Mouse (Mus musculus): ENCODE measurements at regions not wholly inside any gene's neighbourhood (a gene's known extent, or its start where the extent isn't known, plus 50 kb on each side); places are given as distances from the start of the nearest gene placed in this dataset.
A peak's percentile ranks its signal among the peaks of the same experiment; 100 is the strongest.

DNA sequence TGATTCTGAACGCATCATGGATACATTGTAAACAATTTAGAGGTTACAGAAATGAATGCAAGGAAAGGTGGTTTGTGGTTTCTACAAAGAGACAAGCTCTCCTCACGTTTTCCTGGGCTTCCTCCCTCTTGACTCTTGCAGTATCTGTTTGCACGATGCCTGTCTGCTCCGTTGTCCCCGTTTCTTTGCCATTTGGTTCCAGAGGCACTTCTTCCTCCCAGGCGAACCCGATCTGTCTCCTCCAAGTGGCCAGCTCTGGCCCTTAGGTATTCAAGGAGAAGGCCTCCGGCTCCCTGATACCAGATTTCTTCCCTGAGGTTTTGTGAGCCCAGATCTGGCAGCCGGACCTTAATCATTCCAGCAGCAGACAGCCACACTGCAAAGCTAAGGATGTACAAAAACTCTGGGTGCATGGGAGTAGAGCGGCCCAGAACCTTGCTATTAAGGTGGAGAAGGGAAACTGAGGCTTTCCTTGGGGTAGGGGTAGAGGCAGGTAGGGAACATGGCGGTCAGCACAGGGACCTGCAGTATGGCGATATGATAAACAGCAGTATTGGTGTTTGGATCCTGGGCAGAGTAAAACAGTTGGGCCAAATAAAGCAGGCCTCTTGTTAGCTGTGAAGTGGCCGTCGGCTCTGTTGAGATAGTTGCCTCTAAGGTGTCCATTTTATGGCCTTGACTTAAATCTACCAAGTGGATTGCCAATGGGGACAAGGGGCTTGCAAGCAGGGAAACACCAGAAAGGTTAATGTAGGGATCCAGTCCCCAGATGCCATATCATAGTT, 76.0 kb upstream of the Wnt7b start:
- Histone ChIP-seq H3K27me3 (replicated peaks; ENCODE audit: control insufficient read depth, insufficient read depth, low read length) (peaks cover 13% of the 10 kb centered on the region), H3K27ac (ENCODE audit: low read depth, low read length) (no peak overlapping the region), H3K4me3 (ENCODE audit: low read depth, low read length) (no peak overlapping the region), H3K4me2 (replicated peaks; ENCODE audit: low read depth) (peak overlapping the region; percentile 57), H3K36me3 (ENCODE audit: control insufficient read depth, insufficient read depth) (no peaks in the 10 kb centered on the region), H3K9ac (ENCODE audit: low read depth, low read length) (no peak overlapping the region), H3K9me3 (ENCODE audit: control insufficient read depth) (no peaks in the 10 kb centered on the region), H3K4me1 (replicated peaks; ENCODE audit: control insufficient read depth, insufficient read depth, low read length) (no peaks in the 10 kb centered on the region)
- no peak for TF ChIP-seq CTCF (IDR thresholded peaks at IDR 0.05; ENCODE audit: low read depth)
- WGBS = 73% methylated on average over 14 of the region's 14 CpGs
- ATAC-seq = no peak

DNA sequence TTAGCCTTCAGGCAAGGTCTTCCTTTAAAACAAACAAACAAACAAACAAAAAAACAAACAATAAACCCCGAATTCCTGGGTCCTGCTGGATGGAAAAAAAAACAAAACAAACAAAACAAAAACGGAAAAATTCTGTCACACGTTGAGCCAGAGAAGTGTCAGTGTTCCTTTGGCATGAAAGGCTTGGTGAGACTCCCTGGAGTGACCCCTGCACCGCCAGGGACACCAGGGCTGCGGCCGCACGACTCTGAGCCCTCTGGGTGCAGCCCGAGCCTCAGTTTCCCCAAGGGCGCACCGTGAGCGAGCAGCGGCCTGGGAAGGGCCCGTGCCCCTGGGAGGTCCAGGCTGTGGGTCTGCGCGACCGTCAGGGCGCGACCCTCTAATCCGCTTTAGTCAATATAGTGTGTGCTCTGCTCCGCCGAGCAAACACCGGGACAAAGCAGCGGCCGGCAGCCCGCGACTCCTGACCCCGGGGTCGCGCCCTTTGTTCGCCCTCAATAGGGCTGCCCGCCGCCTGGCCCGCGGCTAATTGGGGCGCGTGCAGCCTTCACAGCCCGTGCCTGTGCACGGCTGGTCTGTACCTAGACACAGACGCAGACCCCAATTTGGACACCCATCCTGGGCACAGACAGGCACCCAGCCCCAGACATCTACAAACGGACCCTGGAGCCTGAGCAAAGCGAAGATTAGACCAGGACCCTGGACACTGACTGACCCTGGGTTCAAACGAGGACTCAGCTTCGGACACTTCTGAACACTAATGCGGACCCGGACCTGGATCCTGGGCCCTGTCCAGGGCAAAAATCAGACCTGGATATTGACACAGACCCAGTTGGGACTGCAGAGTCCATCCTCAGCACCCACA, 74.0 kb upstream of the Ppara start:
- H3K4me3 ChIP-seq (ENCODE audit: low read depth, low read length) = no peak overlapping the region
- H3K36me3 ChIP-seq (ENCODE audit: control insufficient read depth, insufficient read depth) = no peaks in the 10 kb centered on the region
- 0 out of 2 replicates have a peak overlapping the region, but pooled peaks have one; percentile 9 for H3K4me2 ChIP-seq (replicated peaks; ENCODE audit: low read depth)
- H3K4me1 ChIP-seq (replicated peaks; ENCODE audit: control insufficient read depth, insufficient read depth, low read length) = no peaks in the 10 kb centered on the region
- TF ChIP-seq CTCF (IDR thresholded peaks at IDR 0.05; ENCODE audit: low read depth) = no peak
- WGBS = 29% methylated on average over 45 of the region's 45 CpGs
- H3K27me3 ChIP-seq (replicated peaks; ENCODE audit: control insufficient read depth, insufficient read depth, low read length) = peaks cover 13% of the 10 kb centered on the region
- H3K9me3 ChIP-seq (ENCODE audit: control insufficient read depth) = no peaks in the 10 kb centered on the region
- no peak overlapping the region for H3K27ac ChIP-seq (ENCODE audit: low read depth, low read length)
- H3K9ac ChIP-seq (ENCODE audit: low read depth, low read length) = no peak overlapping the region
- ATAC-seq = no peak

DNA sequence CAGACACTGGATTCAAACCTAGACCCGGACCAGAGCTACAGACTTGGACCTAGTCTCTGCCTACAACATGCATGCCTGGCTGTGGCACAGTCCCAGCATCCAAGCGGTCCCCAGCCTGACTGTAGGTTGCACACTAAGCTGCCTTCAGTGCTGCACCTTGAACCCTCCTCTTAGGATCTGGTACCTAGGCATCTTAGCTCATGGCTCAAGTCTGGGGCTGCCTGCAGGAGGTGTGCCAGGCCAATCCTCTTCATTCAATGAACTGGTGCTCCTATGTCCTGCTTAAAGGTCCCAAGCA, 73.4 kb upstream of the Ppara start:
- no peaks in the 10 kb centered on the region for H3K36me3 ChIP-seq (ENCODE audit: control insufficient read depth, insufficient read depth)
- no peak for TF ChIP-seq CTCF (IDR thresholded peaks at IDR 0.05; ENCODE audit: low read depth)
- H3K4me1 ChIP-seq (replicated peaks; ENCODE audit: control insufficient read depth, insufficient read depth, low read length) = no peaks in the 10 kb centered on the region
- no peak overlapping the region for H3K4me3 ChIP-seq (ENCODE audit: low read depth, low read length)
- WGBS = 74% methylated on average over 2 of the region's 2 CpGs
- peaks cover 13% of the 10 kb centered on the region for H3K27me3 ChIP-seq (replicated peaks; ENCODE audit: control insufficient read depth, insufficient read depth, low read length)
- no peak for ATAC-seq
- no peak overlapping the region for H3K27ac ChIP-seq (ENCODE audit: low read depth, low read length)
- no peak overlapping the region for H3K9ac ChIP-seq (ENCODE audit: low read depth, low read length)
- no peak overlapping the region for H3K4me2 ChIP-seq (replicated peaks; ENCODE audit: low read depth)
- H3K9me3 ChIP-seq (ENCODE audit: control insufficient read depth) = no peaks in the 10 kb centered on the region

DNA sequence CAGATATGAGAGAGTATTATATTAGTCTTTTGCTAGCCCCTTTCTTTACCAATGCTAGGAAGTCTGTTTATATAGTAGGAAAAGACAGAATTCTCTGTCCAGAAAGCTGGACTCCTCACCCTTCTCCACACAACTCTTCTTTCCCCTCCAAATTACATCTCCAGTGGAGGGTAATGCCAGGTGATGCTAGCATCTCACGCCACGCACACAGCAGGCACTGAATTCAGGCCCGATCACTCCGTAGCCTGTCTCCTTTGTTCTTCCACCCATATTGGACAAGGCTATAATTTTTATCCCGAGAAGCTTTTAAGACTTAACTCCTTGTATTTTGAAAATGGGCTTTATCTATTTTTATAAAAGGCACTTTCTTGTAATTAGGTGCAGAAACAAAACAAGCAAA, 73.0 kb upstream of the Ppara start:
- no peak for TF ChIP-seq CTCF (IDR thresholded peaks at IDR 0.05; ENCODE audit: low read depth)
- Histone ChIP-seq H3K36me3 (ENCODE audit: control insufficient read depth, insufficient read depth) (no peaks in the 10 kb centered on the region), H3K4me1 (replicated peaks; ENCODE audit: control insufficient read depth, insufficient read depth, low read length) (no peaks in the 10 kb centered on the region), H3K9me3 (ENCODE audit: control insufficient read depth) (no peaks in the 10 kb centered on the region), H3K4me3 (ENCODE audit: low read depth, low read length) (no peak overlapping the region), H3K27me3 (replicated peaks; ENCODE audit: control insufficient read depth, insufficient read depth, low read length) (peaks cover 13% of the 10 kb centered on the region), H3K9ac (ENCODE audit: low read depth, low read length) (no peak overlapping the region), H3K4me2 (replicated peaks; ENCODE audit: low read depth) (no peak overlapping the region), H3K27ac (ENCODE audit: low read depth, low read length) (no peak overlapping the region)
- WGBS = 98% methylated on average over 5 of the region's 5 CpGs
- ATAC-seq = no peak

DNA sequence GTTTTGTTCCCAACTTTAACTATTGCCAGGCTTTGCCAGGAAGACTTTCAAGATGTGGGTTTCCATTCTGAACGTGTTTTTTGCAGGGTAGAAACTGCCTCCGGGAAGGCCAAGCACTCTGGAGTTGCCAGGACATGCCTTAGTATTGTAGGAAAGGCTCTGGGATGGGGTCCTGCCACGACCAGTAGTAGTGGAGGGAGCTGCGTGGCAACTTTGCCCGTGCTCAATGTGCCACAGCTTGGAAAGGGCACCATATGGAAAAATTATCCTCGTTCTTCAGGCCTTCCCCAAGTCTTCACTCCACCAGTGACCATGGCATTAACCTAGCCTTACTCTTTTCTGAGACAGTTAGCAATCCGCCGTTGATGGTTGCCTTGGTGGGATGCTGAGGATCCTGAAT, 72.5 kb upstream of the Ppara start:
- Histone ChIP-seq H3K4me2 (replicated peaks; ENCODE audit: low read depth) (no peak overlapping the region), H3K9me3 (ENCODE audit: control insufficient read depth) (no peaks in the 10 kb centered on the region), H3K27ac (ENCODE audit: low read depth, low read length) (no peak overlapping the region), H3K4me3 (ENCODE audit: low read depth, low read length) (no peak overlapping the region), H3K4me1 (replicated peaks; ENCODE audit: control insufficient read depth, insufficient read depth, low read length) (no peaks in the 10 kb centered on the region), H3K9ac (ENCODE audit: low read depth, low read length) (no peak overlapping the region), H3K36me3 (ENCODE audit: control insufficient read depth, insufficient read depth) (no peaks in the 10 kb centered on the region), H3K27me3 (replicated peaks; ENCODE audit: control insufficient read depth, insufficient read depth, low read length) (peaks cover 13% of the 10 kb centered on the region)
- TF ChIP-seq CTCF (IDR thresholded peaks at IDR 0.05; ENCODE audit: low read depth) = no peak
- no peak for ATAC-seq
- 86% methylated on average over 8 of the region's 8 CpGs for WGBS

DNA sequence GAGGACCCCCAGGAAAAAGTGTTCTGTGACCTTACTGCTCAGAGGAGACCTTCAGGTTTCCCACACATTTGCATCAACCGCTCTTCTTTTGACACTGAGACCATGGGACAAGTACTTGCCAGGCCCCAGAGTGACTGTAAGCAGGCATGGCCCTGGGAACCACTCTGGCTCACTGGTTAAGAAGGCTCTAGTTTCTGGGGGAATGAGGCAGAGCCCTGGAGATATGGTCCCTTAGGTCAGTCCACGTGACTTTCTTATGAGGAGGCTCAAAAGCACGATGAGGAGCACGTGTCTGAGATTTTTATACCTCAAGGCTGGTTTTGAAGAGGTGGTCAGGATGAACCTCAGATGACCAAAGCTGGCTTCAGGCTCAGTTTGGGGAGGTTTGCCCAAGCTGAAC, 72.1 kb upstream of the Ppara start:
- H3K4me3 ChIP-seq (ENCODE audit: low read depth, low read length) = no peak overlapping the region
- WGBS = 90% methylated on average over 4 of the region's 4 CpGs
- H3K36me3 ChIP-seq (ENCODE audit: control insufficient read depth, insufficient read depth) = no peaks in the 10 kb centered on the region
- no peaks in the 10 kb centered on the region for H3K9me3 ChIP-seq (ENCODE audit: control insufficient read depth)
- peaks cover 13% of the 10 kb centered on the region for H3K27me3 ChIP-seq (replicated peaks; ENCODE audit: control insufficient read depth, insufficient read depth, low read length)
- H3K4me1 ChIP-seq (replicated peaks; ENCODE audit: control insufficient read depth, insufficient read depth, low read length) = no peaks in the 10 kb centered on the region
- no peak for ATAC-seq
- no peak overlapping the region for H3K9ac ChIP-seq (ENCODE audit: low read depth, low read length)
- H3K27ac ChIP-seq (ENCODE audit: low read depth, low read length) = no peak overlapping the region
- no peak overlapping the region for H3K4me2 ChIP-seq (replicated peaks; ENCODE audit: low read depth)
- no peak for TF ChIP-seq CTCF (IDR thresholded peaks at IDR 0.05; ENCODE audit: low read depth)
